Mouse (Mus musculus) kidney, adult 2 months (tissue): Measurements from ENCODE around the gene Magt1. TPM values are rescaled to one million over a fixed set of nuclear protein-coding genes. Genes with fewer than 3 reads are reported as not detected.

Experiments
- DNase-seq: peaks from one replicate; pipeline ENCODE4 v3.0.0; 2021
- H3K27ac ChIP-seq: fragments of 200-500 bp; 2 replicates; pipeline ENCODE4 v1.5.1; 2012; ENCODE audit warnings: low read depth, low read length, control low read depth, inconsistent platforms; ENCODE audit not compliant: insufficient read depth
- H3K27me3 ChIP-seq: fragments of 200-500 bp; replicated peaks from 2 replicates; pipeline ENCODE4 v1.6.1; 2012; ENCODE audit warnings: mild to moderate bottlenecking, moderate library complexity, low read length, inconsistent platforms; ENCODE audit not compliant: control insufficient read depth, insufficient read depth
- H3K36me3 ChIP-seq: fragments of 200-500 bp; 2 replicates; pipeline ENCODE4 v1.6.1; 2012; ENCODE audit warnings: mild to moderate bottlenecking, moderate library complexity, low read length, inconsistent platforms; ENCODE audit not compliant: control insufficient read depth, insufficient read depth
- H3K4me1 ChIP-seq: fragments of 200-500 bp; 2 replicates; pipeline ENCODE4 v1.6.1; 2011; ENCODE audit warnings: low read length; ENCODE audit not compliant: control insufficient read depth, insufficient read depth
- H3K4me3 ChIP-seq: fragments of 200-500 bp; 2 replicates; pipeline ENCODE4 v1.5.1; 2011; ENCODE audit warnings: mild to moderate bottlenecking, low read depth, low read length, control low read depth; ENCODE audit not compliant: insufficient read depth
- CTCF ChIP-seq: fragments of 200-500 bp; conservative IDR thresholded peaks from 2 replicates; pipeline ENCODE4 v1.5.1; 2011; ENCODE audit warnings: low read depth, mild to moderate bottlenecking, control low read depth, low read length, moderate library complexity, mixed read lengths; ENCODE audit not compliant: insufficient read depth, insufficient read length
- POLR2A ChIP-seq: fragments of 200-500 bp; IDR thresholded peaks from one replicate; pipeline ENCODE4 v1.6.1; 2011; ENCODE audit warnings: low read depth, low read length, control low read depth
- WGBS: fragments of 180-500 bp; shearing (Covaris S2); methylation state at CpG from one replicate; pipeline ENCODE4 v1.1.7; 2018; 5-methylcytosine and 5-hydroxymethylcytosine counted together
- polyA plus RNA-seq: library from polyadenylated mRNA; depleted of rRNA; stranded (reverse); fragments of >200 nt; gene quantifications from 2 replicates; pipeline ENCODE4 v1.2.3, GENCODE M21; 2012; rRNA removed

Magt1 gene
- polyA plus RNA-seq, result 11.8 and 16.4 TPM in 2 replicates

DNA sequence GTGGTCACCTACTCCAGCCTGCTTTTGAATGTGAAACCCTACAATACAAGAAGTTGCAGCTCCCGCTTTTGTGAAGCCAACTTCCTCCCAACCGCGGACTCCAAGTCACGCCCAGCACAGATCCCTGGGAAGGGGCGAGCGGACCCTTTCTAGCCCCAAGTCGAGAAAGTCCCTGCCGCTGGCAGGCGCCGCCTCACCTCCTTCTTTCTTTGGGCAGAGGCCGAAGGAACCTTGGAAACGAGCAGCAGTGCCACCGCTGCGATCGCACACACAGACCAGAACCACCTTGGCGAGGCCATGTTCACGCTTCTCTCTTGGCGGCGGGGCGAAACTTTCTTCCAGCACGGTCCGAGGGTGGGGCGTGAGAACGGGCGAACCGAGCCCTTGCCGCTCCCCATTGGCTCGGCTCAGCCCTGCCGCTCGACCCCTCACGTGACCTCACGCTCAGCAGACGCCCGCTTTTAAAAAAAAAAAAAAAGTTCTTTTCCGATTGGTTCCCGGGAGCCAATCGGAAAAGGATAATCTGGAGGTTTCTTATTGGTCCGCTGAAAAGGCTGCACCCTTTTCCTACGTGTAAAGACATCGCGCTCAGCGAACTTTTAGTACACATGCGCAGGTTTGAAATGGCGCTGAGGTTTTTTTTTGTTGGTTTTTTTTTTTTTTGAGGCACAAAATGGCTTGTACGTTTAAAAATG lies at the start of gene Magt1:
TSS of gene Magt1 (minus strand) at position 442 of the 695 bp plus-strand sequence.
- H3K27me3 ChIP-seq, result no peaks in the 10 kb centered on the region
- 1% methylated on average over 44 of the region's 45 CpGs for WGBS
- peaks cover 2% of the 10 kb centered on the region; the same call in 1 of the 2 replicates for H3K4me1 ChIP-seq
- H3K36me3 ChIP-seq, result no peaks in the 10 kb centered on the region
- peak; percentile 94 for DNase-seq
- H3K27ac ChIP-seq, result peak within 1 kb of the TSS; percentile 91
- H3K4me3 ChIP-seq, result peak within 1 kb of the TSS; percentile 98
- peak; percentile 51 for TF ChIP-seq POLR2A
- TF ChIP-seq CTCF, result no peak

DNA sequence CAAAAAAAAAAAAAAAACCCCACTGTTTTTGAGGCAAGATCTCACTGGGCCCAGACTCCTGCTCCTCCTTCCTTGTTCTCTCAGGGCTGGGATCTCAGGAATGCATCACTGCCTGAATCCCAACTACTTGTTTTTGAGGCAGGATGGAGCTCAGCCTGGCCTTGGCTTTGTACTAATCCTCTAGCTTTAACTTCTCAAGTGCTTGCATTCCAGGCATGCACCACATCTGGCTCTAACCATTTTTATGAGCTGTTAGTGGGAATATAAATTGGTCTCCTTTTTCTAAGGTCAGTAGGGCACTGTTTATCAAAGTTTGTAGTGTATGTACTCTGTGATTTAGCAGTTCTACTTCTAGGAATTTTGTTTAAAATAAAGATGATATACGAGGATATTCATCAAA lies 36.5 kb upstream of the Magt1 start:
- DNase-seq, result peak; percentile 18
- no peaks in the 10 kb centered on the region; the same call in 1 of the 2 replicates for H3K4me1 ChIP-seq
- 49% methylated on average over 1 of the region's 1 CpGs for WGBS
- H3K36me3 ChIP-seq, result no peaks in the 10 kb centered on the region
- H3K27me3 ChIP-seq, result no peaks in the 10 kb centered on the region
- H3K27ac ChIP-seq, result peak overlapping the region; percentile 23; the same call in 1 of the 2 replicates
- TF ChIP-seq CTCF (no peak), POLR2A (no peak)
- no peak overlapping the region for H3K4me3 ChIP-seq

DNA sequence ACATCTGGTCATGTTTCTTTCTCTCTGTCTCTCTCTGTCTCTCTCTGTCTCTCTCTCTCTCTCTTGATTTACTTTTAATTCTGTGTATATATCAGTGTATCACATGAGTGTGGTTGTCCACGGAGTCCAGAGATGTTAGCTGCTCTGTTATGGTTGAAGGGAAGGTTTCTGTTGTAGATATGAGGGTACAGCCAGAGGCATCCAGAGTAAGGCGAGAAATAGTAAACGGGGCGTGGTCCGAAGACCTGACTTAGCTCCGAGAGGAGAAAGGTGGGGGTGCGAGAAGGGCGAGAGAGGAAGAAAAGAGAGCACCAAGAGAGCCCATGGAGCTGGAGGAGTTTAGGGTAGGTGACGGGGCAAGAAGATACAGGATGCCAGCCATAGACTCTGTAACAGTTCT lies 34.2 kb upstream of the Magt1 start:
- DNase-seq, result no peak
- WGBS, result 58% methylated on average over 9 of the region's 9 CpGs
- no peaks in the 10 kb centered on the region for H3K36me3 ChIP-seq
- H3K4me1 ChIP-seq, result no peaks in the 10 kb centered on the region; the same call in 1 of the 2 replicates
- TF ChIP-seq POLR2A (no peak), CTCF (no peak)
- no peak overlapping the region for H3K27ac ChIP-seq
- no peak overlapping the region for H3K4me3 ChIP-seq
- no peaks in the 10 kb centered on the region for H3K27me3 ChIP-seq

DNA sequence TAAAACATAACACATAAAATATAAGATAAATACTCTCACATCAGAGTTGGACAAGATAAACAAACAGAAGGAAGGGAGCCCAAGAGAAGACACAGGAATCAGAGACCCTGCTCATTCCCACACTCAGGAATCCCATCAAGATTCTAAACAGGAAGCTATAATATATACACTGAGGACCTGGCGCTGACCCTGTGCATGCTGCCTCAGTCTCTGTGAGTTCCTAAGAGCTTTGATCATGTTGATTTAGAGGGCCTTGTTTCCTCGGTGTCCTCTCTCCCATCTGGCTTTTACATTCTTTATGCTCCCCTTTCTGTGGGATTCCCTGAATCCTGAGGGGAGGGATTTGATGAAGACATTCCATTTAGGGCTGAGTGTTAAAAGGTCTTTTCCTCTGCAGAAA lies 33.7 kb upstream of the Magt1 start:
- H3K4me3 ChIP-seq, result no peak overlapping the region
- no peaks in the 10 kb centered on the region; the same call in 1 of the 2 replicates for H3K4me1 ChIP-seq
- 65% methylated on average over 2 of the region's 2 CpGs for WGBS
- DNase-seq, result no peak
- TF ChIP-seq CTCF, result no peak
- TF ChIP-seq POLR2A, result no peak
- H3K27me3 ChIP-seq, result no peaks in the 10 kb centered on the region
- no peak overlapping the region for H3K27ac ChIP-seq
- H3K36me3 ChIP-seq, result no peaks in the 10 kb centered on the region

DNA sequence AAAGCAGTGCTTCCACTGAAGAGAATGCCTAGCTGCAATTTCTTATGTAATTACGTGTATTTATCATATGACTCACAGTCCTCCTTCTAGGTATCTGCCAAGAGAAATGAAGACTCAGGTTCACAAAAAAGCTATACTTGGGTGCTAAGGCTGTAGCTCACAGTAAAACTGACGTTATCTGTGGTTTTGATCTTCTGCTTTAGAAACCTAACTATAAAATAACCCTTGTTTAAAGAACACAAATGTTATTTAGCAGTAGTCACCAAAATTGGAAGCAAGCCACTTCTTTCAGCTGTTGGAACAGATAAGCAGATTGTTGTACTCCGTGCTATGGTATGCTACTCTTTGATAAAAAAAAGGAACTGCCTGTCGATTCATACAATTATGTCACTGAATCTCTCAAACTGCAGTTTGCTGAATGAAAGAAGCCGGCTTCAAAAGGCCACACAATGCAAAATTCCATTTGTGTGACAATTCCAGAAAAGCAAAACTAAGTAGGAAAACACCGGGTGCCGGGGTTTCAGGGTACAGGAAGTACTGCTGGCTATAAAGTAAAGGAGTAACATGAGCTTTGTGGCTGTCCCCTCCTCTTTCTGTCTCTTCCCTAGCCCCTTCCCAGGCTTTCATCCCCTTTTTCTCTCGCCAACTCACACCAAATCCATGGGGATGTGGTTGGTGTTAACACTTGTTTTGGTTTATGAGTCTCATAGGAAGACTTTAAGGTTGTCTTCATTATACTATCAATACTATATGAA lies 32.3 kb upstream of the Magt1 start:
- no peak for TF ChIP-seq CTCF
- no peak for TF ChIP-seq POLR2A
- peak; percentile 23 for DNase-seq
- Histone ChIP-seq H3K4me3 (no peak overlapping the region), H3K27ac (peak overlapping the region; percentile 23; the same call in 1 of the 2 replicates), H3K36me3 (no peaks in the 10 kb centered on the region), H3K4me1 (no peaks in the 10 kb centered on the region), H3K27me3 (no peaks in the 10 kb centered on the region)
- WGBS, result 31% methylated on average over 8 of the region's 8 CpGs

DNA sequence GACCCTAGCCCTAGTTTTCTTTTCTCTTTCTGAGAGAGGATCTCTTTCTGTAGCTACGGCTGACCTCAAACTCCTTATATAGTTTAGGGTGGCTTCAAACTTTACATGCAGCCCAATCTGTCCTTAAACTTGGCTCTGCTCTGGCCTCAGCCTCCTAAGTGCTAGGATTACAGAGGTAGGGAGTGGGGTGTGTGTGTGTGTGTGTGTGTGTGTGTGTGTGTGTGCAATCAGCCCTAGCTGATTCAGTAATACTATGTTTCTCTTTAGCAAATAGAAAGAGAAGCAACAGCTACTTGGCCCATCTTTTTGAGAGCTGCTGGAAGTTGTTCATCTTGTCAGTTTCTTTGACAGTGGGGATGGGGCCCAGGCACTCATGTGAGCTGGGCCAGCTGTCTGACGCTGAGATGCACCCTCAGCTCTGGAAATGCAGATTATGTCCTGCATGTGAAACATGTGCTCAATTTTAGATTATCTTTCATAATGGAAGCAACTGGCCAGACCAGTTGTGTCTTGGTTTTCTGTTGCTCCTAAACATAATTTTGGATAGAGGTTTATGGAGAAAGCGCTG lies 25.6 kb upstream of the Magt1 start:
- TF ChIP-seq POLR2A (no peak), CTCF (no peak)
- Histone ChIP-seq H3K27me3 (no peaks in the 10 kb centered on the region), H3K36me3 (no peaks in the 10 kb centered on the region), H3K4me3 (no peak overlapping the region), H3K27ac (no peak overlapping the region), H3K4me1 (peaks cover 2% of the 10 kb centered on the region; the same call in 1 of the 2 replicates)
- no peak for DNase-seq
- 68% methylated on average over 3 of the region's 3 CpGs for WGBS

DNA sequence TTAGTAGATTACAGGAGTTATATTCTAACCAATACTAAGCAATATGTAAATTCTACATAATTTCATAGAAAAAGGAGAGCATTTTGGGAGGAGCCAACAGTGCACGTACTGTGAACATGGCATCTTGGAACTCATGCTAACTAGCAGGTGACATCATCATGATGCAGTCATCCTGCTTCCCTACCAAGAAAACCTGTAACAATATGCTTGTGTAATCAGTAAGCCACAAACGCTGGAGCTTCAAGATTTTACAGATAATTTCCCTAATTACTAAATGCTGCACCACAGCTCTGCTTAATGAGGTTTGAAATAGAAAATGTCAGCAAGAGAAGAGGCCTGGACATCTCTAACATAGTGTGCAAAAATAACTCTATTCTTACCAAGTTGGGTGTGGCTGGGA lies 24.0 kb upstream of the Magt1 start:
- WGBS, result 43% methylated on average over 2 of the region's 2 CpGs
- H3K4me3 ChIP-seq, result no peak overlapping the region
- DNase-seq, result no peak
- no peak overlapping the region for H3K27ac ChIP-seq
- H3K36me3 ChIP-seq, result no peaks in the 10 kb centered on the region
- H3K27me3 ChIP-seq, result no peaks in the 10 kb centered on the region
- TF ChIP-seq CTCF (no peak), POLR2A (no peak)
- peaks cover 2% of the 10 kb centered on the region; the same call in 1 of the 2 replicates for H3K4me1 ChIP-seq
